Mouse (Mus musculus) erythroid progenitor cell, adult 5-6 weeks (primary cell): ENCODE measurements around the gene Notum. TPM values are rescaled to one million over a fixed set of nuclear protein-coding genes. Genes with fewer than 3 reads are reported as not detected.
A peak's percentile ranks its signal among the peaks of the same experiment; 100 is the strongest.

Experiments used
- ATAC-seq: replicated peaks from 2 replicates; pipeline ENCODE4 v1.8.0; 2016; ENCODE audit warnings: moderate number of reproducible peaks, mild to moderate bottlenecking, moderate TSS enrichment, inconsistent platforms; ENCODE audit not compliant: poor library complexity, low FRiP score, severe bottlenecking
- total RNA-seq, 2 experiments: library from RNA; stranded (forward) in 1 of 2; stranded (reverse) in 1 of 2; fragments of 150-400 nt in 1 of 2; fragments of 186-747, 209-891 nt in 1 of 2; gene quantifications; 2 replicates each; pipeline versions ENCODE4 v1.2.3 to v1.2.4; 2015 to 2017; ENCODE audit warnings: low replicate concordance in 2 of 2

The Notum gene
- total RNA-seq, 2 experiments from 2014 or later, result not detected

- no peak for ATAC-seq
These were observed 38.2 kb downstream of the Notum start for GRCm38 (mm10) chr11:120622805-120623204.

- ATAC-seq, result no peak
These were observed 40.8 kb downstream of the Notum start for GRCm38 (mm10) chr11:120620195-120620594.

DNA sequence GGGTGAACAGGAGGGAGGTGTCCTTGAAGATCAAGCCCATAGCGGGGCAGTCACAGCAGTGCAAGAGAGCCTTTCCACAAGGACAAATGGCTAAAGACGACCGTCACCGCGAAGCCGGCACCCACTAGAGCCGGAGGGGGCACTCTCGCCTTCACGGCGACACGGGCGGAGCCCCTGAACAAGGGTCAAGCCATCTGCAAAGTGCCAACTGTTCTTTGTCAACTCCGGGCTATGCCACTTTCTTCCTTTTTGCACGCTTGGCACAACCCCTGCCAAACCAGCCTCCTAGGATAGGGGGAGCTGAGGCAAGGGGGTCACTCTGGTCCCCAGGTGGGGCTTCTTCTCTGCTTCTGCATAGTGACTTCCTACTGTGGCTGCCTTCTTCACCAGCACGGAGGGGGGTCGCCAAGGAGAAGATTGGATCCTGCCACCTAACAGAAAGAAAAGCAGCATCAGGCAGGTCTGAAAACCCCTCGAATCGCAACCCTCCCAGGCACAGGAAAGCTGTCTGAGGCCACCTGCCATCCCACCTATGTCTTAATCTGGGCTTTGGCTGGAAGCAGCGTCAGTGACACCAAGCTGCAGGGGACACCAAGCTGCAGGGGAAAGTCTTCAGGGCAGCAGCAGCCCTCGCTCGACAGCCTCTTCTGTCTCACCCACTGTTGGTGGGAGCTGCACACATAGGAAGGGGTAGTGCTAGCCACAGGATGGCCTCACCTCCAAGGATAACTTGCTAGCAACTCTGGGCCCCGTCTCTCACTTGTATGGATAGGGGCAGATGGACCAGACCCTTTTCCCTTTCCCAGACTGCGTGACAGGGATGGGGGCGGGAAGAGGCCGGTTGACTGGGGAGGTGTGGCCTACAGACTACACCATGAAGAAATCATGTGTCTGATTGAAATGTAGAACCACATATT is 42.1 kb downstream of the Notum start:
- no peak for ATAC-seq

DNA sequence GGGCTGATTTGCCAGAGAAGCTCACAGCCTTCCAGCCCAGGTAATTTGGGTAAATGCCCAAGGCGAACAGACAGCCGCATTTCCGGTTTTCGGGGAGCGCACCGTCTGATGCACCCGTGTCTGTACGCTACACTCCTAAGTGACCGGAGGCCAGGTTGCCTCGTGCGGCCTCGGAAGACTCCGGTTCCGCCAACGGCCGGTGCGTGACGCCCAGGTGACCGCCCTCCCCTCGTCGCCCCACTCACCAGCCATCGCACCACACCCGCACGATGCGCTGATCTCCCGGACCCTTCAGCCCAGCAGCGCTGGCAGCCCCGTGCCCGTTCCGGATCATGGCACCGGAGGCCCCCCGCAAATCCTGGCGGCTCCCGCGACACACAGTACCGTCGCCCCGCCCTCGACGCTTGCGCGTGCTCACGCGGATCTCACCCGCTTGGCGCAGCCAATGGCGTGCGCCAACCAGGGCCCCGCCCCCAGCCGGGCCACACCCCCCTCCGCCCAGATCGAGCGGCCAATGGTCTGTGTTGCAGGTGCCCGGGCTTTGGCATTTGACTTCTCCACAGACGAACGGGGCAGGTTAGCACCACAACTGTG is 43.4 kb downstream of the Notum start, which contains the start of gene Pcyt2:
Gene Pcyt2 (minus strand): TSS at position 418 of the 594 bp plus-strand sequence.
- peak; percentile 94 for ATAC-seq

DNA sequence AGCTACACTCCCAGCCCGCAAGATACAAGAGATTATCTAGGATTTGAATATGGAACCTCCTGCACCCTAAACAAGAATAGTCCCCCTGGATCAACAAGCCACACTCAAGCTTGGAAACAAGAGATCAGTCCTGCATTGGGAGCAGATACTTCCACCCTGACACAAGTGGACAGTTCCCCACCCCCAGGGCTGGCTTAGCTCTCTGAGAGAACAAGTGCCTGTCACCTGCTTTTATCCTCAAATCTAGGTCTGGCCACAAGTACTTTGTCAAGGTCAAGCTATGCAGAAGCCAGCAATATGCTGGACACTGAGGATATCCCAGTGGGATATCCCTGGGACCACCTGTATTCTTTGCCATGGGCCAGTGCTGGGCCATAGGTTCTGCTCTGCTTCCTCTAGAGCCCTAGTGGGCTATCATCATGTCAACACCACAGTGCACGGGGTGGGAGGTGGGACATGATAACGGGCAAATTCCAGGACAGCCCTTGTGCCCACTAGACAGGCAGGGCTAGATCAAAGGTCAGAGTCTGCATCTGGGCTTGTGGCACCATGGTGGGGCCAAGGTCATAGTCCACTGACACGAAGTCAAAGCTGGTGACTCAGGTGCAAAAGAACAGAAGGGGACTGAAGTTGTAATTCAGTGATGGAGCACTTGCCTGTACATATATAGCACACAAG is 44.2 kb downstream of the Notum start:
- ATAC-seq, result no peak; the same call in 1 of the 2 replicates

DNA sequence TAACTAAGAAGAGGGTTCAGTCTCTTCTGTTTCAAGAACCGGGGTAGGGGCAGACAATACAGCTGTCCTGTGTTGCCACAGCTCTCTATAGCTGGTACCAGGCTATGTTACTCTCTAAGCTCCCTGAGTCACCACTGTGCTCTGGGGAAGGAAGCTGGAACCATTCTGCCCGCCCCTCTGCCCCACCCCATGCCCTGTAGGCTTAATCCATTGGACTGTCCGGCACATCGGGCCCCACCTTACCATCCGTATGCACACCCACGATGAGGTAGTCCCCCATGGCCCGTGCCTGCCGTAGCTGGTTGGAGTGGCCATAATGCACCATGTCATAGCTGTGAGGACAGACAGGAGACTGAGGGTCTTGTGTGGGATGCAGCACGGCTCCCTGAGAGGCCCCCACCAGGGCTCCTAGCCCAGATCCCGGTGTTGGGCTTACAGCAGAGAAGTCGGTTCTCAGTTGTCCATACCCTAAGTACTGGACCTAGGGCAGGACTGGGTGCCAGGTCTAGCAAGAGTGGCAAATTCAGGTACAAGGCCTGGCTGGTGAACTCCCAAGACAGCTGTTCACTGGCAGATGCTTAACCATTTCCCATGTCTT is 45.3 kb downstream of the Notum start:
- no peak for ATAC-seq

GRCm38 (mm10) chr11:120615167-120615566 is 45.8 kb downstream of the Notum start:
- no peak for ATAC-seq

DNA sequence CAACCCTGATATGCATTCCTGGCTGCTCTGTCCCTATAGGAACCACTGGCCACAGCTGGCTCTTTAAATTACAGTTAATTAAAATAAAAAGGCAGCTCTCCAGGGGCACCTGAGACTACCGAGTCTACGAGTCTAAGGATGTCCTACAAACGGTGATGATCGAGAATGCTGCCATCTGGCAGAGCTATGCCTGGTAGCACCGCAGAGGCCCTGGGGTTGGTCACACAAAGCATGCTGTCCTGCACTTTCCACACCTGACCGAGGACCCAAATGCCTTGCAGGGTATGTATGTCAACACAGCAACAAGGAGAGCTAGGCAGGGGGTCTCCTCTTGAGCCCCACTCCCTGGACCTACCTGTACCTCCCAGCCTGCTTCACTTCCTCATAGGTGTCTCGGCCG is 47.0 kb downstream of the Notum start:
- ATAC-seq, result no peak

GRCm38 (mm10) chr11:120613481-120613972 is 47.4 kb downstream of the Notum start:
- no peak for ATAC-seq

DNA sequence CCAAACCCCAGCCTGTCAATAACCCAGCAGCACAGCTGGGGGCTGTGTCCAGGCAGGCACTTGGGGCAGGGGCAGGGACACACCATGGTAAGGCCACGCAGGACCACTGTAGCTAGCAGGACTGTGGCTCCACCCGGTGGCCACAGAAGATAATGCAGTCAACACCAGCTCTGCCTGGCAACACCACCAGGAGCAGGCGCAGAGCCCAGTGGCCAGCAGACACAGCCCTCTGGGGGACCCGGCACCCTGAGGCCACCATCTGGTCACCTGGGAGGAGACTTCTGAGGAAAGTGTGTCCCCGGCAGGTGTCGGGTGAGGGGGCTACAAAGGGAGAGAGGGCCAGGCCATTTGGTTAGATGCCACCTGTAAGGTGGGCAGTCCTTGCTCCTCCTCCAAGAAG is 48.2 kb downstream of the Notum start:
- ATAC-seq, result peak; percentile 74

GRCm38 (mm10) chr11:120610477-120611046 is 50.4 kb downstream of the Notum start:
- ATAC-seq, result no peak

GRCm38 (mm10) chr11:120609250-120609649 is 51.7 kb downstream of the Notum start:
- ATAC-seq, result no peak

DNA sequence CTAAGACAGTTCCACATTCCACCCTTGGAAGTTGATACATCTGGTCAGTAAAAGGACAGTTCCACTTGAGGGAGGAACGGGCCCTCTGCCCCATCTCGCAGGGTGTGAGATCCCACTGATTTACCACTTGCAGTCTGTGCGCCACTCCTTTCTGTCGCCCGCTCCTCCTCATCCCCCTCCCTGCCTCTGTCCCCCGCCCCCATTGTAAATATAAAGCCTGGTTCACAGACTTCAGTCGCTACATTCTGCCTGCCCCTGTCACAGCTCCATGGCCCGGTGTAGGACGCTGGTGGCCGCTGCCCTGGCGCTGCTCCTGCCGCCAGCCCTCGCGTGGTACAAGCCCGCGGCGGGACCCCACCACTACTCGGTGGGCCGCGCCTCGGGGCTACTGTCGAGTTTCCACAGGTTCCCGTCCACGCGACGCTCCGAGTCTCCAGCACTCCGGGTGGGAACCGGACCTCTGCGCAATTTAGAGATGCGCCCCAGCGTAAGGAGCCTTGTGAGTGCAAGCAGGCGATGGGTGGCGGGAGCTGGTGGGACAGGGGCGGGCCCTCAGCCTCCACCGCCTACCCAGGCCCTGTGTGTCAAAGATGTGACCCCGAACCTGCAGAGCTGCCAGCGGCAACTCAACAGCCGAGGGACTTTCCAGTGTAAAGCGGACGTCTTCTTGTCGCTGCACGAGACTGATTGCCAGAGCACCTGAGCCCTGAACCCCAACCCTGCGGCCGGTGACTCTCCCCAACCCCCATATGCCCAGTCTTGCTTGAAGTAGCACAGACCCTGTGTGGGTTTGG is 52.5 kb downstream of the Notum start, which contains the start of gene Npb:
Gene Npb (plus strand): TSS at position 237 of the 794 bp plus-strand sequence.
- no peak for ATAC-seq

- no peak for ATAC-seq
These were observed 54.2 kb downstream of the Notum start for GRCm38 (mm10) chr11:120606764-120607163.

GRCm38 (mm10) chr11:120605667-120606066 is 55.3 kb downstream of the Notum start:
- ATAC-seq, result no peak
